Mouse (Mus musculus) intestine, postnatal 0 days (tissue): ENCODE measurements at regions not wholly inside any gene's neighbourhood (a gene's known extent, or its start where the extent isn't known, plus 50 kb on each side); places are given as distances from the start of the nearest gene placed in this dataset.
A peak's percentile ranks its signal among the peaks of the same experiment; 100 is the strongest.

Experiments
- ATAC-seq: fragments of 200-750 bp; cut with Nextera tagmentation; 2 replicates; pipeline ENCODE4 v1.8.0; 2017; ENCODE audit warnings: mild to moderate bottlenecking, moderate TSS enrichment, moderate library complexity
- H3K27ac ChIP-seq: fragments of 300-500 bp; sonication (generic); 2 replicates; pipeline ENCODE4 v1.5.1; 2014; ENCODE audit warnings: mild to moderate bottlenecking, low read depth, low read length, moderate library complexity
- H3K27me3 ChIP-seq: fragments of 300-500 bp; sonication (generic); replicated peaks from 2 replicates; pipeline ENCODE4 v1.6.1; 2014; ENCODE audit warnings: low read length, mixed read lengths; ENCODE audit not compliant: control insufficient read depth, insufficient read depth
- H3K36me3 ChIP-seq: fragments of 300-500 bp; sonication (generic); 2 replicates; pipeline ENCODE4 v1.6.1; 2014; ENCODE audit warnings: mild to moderate bottlenecking, moderate library complexity; ENCODE audit not compliant: control insufficient read depth, insufficient read depth
- H3K4me1 ChIP-seq: fragments of 300-500 bp; sonication (generic); replicated peaks from 2 replicates; pipeline ENCODE4 v1.6.1; 2014; ENCODE audit warnings: antibody characterized with exemption, low read length, mixed read lengths; ENCODE audit not compliant: control insufficient read depth, insufficient read depth
- H3K4me2 ChIP-seq: fragments of 300-500 bp; sonication (generic); replicated peaks from 2 replicates; pipeline ENCODE4 v1.6.1; 2014; ENCODE audit warnings: low read depth, mild to moderate bottlenecking, moderate library complexity
- H3K4me3 ChIP-seq: fragments of 300-500 bp; sonication (generic); 2 replicates; pipeline ENCODE4 v1.5.1; 2014; ENCODE audit warnings: low read depth, low read length
- H3K9ac ChIP-seq: fragments of 300-500 bp; sonication (generic); 2 replicates; pipeline ENCODE4 v1.6.1; 2014; ENCODE audit warnings: mild to moderate bottlenecking, low read depth, low read length
- H3K9me3 ChIP-seq: fragments of 300-500 bp; sonication (generic); 2 replicates; pipeline ENCODE4 v1.6.1; 2016; ENCODE audit warnings: mixed run types; ENCODE audit not compliant: control insufficient read depth
- CTCF ChIP-seq: sonication (generic); IDR thresholded peaks from 2 replicates; pipeline ENCODE4 v1.5.1; 2016; ENCODE audit warnings: low read depth, mild to moderate bottlenecking, control low read depth, antibody characterized with exemption, moderate library complexity
- WGBS: fragments of 180-500 bp; shearing (Covaris S2); extraction: QIAGEN DNeasy Blood & Tissue Kit; methylation state at CpG from one replicate; pipeline ENCODE4 v1.1.7; 2014; 5-methylcytosine and 5-hydroxymethylcytosine counted together

DNA sequence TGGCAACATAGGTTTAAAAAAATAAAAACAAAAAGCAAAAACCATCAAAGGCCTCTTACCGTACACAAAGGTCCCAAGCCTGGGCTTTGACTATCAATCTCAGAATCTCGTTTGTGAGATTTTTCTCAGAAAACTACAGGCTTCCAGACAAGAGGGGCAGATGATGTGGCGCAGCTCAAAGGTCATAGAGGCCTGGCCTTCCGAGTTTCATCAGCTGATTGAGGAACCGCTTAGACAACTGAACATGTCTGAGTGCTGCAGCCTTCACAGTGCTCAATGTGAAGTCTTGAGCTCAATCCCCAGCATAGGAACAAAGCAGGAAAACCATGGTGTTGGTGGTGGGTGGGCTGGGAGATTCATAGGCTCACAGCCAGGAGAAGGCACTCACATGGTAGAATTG is 227.9 kb upstream of the Sulf2 start:
- peak; percentile 55; the same call in 1 of the 2 replicates for ATAC-seq
- H3K27me3 ChIP-seq: no peaks in the 10 kb centered on the region
- no peak overlapping the region for H3K4me2 ChIP-seq
- H3K27ac ChIP-seq: no peak overlapping the region; the same call in 1 of the 2 replicates
- no peaks in the 10 kb centered on the region for H3K9me3 ChIP-seq
- no peaks in the 10 kb centered on the region for H3K4me1 ChIP-seq
- H3K36me3 ChIP-seq: no peaks in the 10 kb centered on the region
- no peak overlapping the region for H3K9ac ChIP-seq
- no peak overlapping the region for H3K4me3 ChIP-seq
- 71% methylated on average over 5 of the region's 5 CpGs for WGBS
- no peak for TF ChIP-seq CTCF

DNA sequence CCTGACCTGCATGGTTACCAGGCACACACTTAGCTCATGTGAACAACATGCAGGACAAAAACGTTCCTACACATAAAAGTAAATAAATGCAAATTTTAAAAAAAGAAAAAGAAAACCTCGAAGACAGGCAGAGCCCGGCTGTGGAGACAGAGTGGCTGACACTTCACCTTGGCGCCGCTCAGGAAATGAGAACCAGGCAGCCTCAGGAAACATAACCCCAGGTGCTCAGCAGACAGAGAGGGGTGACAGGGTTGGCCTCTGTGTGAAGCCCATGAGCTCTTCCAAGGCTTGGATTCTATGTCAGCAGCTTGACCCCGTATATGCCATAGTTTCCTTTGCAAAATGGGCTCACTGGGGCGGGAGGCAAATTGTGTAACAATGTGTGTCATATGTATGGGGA is 226.7 kb upstream of the Sulf2 start:
- H3K27ac ChIP-seq: no peak overlapping the region
- H3K27me3 ChIP-seq: no peaks in the 10 kb centered on the region
- no peak for TF ChIP-seq CTCF
- no peak overlapping the region for H3K9ac ChIP-seq
- no peaks in the 10 kb centered on the region for H3K9me3 ChIP-seq
- ATAC-seq: no peak
- H3K4me2 ChIP-seq: no peak overlapping the region
- no peaks in the 10 kb centered on the region for H3K4me1 ChIP-seq
- no peaks in the 10 kb centered on the region for H3K36me3 ChIP-seq
- H3K4me3 ChIP-seq: no peak overlapping the region
- WGBS: 84% methylated on average over 7 of the region's 7 CpGs

DNA sequence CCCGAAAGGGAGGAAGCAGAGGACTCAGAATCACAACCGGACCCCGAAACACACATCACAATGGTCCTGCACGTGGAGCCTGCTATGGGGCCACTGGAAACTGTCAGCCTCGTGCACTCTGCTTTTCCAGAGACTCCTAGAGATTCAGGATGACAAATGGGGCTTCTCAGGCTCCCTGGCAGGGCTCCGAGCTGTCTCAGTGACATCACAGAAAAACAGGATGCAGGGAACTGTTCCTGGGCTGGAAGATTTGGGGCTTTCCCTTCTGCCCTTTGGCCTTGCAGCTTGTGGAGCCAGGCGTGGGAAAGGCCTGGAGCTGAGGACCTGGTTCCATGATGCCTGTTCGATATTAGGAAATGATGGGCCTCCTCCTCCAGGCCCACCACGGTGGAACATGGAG is 225.4 kb upstream of the Sulf2 start:
- H3K27me3 ChIP-seq: no peaks in the 10 kb centered on the region
- no peak for TF ChIP-seq CTCF
- 67% methylated on average over 9 of the region's 9 CpGs for WGBS

DNA sequence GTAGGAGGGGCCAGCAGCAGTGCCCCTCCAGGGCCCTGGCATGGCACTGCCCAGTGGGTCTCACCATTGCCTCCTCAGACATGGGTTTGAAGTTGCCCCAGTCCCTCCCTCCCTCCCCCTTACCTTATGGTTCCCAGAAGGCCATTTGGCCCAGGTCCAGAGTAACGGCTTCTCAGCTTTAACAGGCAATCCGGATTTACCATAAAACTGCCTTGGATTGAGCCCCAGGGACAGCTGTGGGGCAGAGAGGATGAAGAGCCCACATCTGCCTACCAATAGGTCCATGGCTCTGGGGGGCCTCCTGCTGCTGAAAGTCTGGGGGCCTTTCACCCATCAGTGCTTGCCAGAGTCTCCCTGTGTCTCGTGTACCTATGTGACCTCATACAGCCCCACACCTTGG is 222.9 kb upstream of the Sulf2 start:
- Histone ChIP-seq H3K36me3 (no peaks in the 10 kb centered on the region), H3K4me2 (no peak overlapping the region), H3K9me3 (no peaks in the 10 kb centered on the region), H3K4me3 (no peak overlapping the region), H3K27ac (no peak overlapping the region), H3K9ac (no peak overlapping the region), H3K27me3 (no peaks in the 10 kb centered on the region), H3K4me1 (no peaks in the 10 kb centered on the region)
- no peak for TF ChIP-seq CTCF
- no peak for ATAC-seq
- 44% methylated on average over 3 of the region's 3 CpGs for WGBS

More for the DNA sequence above, 225.4 kb upstream of the Sulf2 start:
- H3K9ac ChIP-seq: no peak overlapping the region
- ATAC-seq: no peak
- H3K4me2 ChIP-seq: no peak overlapping the region
- no peaks in the 10 kb centered on the region for H3K4me1 ChIP-seq
- H3K36me3 ChIP-seq: no peaks in the 10 kb centered on the region
- no peaks in the 10 kb centered on the region for H3K9me3 ChIP-seq
- no peak overlapping the region for H3K27ac ChIP-seq
- no peak overlapping the region for H3K4me3 ChIP-seq

DNA sequence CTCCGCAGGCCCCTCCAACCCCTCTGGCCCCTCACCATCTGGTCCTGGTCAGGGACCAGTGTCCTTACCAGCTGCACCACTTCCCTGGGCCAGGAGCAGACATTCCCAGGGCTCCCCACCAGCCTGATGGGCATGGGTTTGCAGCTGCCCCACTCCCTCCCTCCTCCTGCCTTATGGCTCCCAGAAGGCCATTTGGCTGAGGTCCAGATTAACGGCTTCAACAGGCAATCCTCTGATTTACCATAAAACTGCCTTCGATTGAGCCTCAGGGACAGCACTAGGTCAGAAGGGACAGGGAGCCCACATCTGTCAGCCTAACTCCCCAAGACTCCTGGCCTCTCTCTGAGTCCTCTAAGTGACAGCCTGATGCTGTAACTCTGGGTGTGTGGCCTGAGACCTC is 221.9 kb upstream of the Sulf2 start:
- no peak overlapping the region for H3K4me3 ChIP-seq
- ATAC-seq: no peak
- no peak overlapping the region for H3K4me2 ChIP-seq
- no peaks in the 10 kb centered on the region for H3K27me3 ChIP-seq
- H3K9me3 ChIP-seq: no peaks in the 10 kb centered on the region
- no peak for TF ChIP-seq CTCF
- no peak overlapping the region for H3K27ac ChIP-seq
- no peaks in the 10 kb centered on the region for H3K36me3 ChIP-seq
- no peak overlapping the region for H3K9ac ChIP-seq
- no peaks in the 10 kb centered on the region for H3K4me1 ChIP-seq
- 25% methylated on average over 3 of the region's 3 CpGs for WGBS

DNA sequence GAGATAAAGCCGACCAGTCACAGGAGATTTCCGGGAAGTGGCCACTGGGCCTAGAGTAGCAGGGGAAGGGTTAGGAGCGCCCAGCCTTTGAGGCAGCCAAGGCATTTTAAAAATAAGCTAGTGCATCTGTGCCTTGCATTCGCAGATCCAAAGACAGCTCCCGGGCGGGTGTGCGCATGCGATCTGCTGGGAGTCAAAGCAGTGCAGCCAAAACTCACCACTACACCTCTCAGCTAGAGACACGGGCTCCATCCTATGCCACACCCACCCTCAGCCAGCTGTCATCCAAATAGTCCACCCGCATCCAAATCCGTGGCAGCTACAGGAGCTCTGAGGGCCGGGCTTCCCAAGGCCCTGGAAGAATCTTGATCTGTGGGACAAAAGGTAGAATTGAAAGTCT is 220.2 kb upstream of the Sulf2 start:
- no peak overlapping the region for H3K27ac ChIP-seq
- no peaks in the 10 kb centered on the region for H3K9me3 ChIP-seq
- H3K36me3 ChIP-seq: no peaks in the 10 kb centered on the region
- no peak for TF ChIP-seq CTCF
- 87% methylated on average over 12 of the region's 12 CpGs for WGBS
- H3K9ac ChIP-seq: no peak overlapping the region
- no peak overlapping the region for H3K4me2 ChIP-seq
- no peak for ATAC-seq
- no peaks in the 10 kb centered on the region for H3K27me3 ChIP-seq
- no peaks in the 10 kb centered on the region for H3K4me1 ChIP-seq
- no peak overlapping the region for H3K4me3 ChIP-seq

DNA sequence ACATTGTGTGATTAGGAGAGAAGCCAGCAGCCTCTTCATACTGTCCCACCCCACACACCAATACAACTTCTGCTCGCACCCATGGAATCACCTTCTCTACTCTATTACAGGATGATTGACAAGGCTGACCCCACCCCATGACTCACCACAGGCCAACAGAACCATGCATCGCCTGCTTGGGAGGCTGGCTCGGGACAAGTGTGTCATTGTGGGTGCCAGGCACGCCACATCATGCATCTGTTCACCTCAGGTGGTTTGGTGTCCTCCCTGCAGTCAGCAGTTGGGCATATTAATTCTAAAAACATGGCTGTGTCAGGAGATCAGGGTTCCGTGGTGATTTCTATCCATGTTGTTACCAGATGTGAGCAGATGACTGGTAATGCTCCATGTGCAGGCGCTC is 215.3 kb upstream of the Sulf2 start:
- Histone ChIP-seq H3K27me3 (no peaks in the 10 kb centered on the region), H3K9ac (no peak overlapping the region), H3K4me3 (no peak overlapping the region), H3K27ac (no peak overlapping the region), H3K36me3 (no peaks in the 10 kb centered on the region), H3K9me3 (no peaks in the 10 kb centered on the region), H3K4me2 (no peak overlapping the region), H3K4me1 (no peaks in the 10 kb centered on the region)
- WGBS: 80% methylated on average over 6 of the region's 6 CpGs
- ATAC-seq: no peak
- no peak for TF ChIP-seq CTCF
